In the genomic region with DNA sequence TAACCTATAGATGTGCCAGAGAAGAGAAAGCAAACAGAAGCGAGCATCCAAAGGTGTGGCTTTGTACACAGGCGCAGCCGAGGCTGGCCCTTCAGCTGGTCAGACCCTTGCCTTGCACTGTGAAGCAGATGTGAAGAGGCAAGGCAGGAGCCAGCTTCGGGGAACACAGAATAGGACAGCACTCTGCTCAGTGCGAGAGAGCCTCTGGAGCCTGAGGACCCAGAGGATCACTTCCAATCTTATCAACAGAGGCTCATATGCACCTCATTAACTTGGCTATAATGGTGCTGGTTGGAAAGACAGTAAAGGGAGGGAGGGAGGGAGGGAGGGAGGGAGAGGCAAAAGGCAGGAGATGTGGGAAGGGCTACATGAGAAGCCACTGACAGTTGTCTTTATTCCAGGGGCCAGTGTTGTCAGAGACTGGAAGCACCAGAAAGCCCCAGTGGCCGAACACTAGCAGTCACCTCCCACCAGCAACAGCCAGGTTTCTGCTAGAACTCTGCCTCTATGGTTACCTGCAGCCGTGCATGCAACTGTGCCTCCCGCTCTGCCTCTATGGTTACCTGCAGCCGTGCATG, we compare ENCODE assay signal across 14 mouse cellular contexts.
DNase-seq lines count a peak whose midpoint lies in the region; ATAC-seq and TF ChIP-seq lines count a peak whose summit lies in the region.
"Had no signal": no experiment of that assay in that cellular context is flagged by ENCODE, and none has a peak within 500 bp of the region (broad histone marks: within the 10 kb centered on the region; RNA-seq: fewer than 3 reads in every experiment).

No protein-coding gene starts in this region.

- H3K36me3 ChIP-seq in lung, postnatal 0 days (ENCODE audit: insufficient read depth, low read length), result no peaks in the 10 kb centered on the region
- H3K36me3 ChIP-seq in forebrain, embryonic 13.5 days (ENCODE audit: poor library complexity, severe bottlenecking), result no peaks in the 10 kb centered on the region
- no peaks in the 10 kb centered on the region for H3K36me3 ChIP-seq in hindbrain, embryonic 15.5 days
- no peaks in the 10 kb centered on the region for H3K36me3 ChIP-seq in neural tube, embryonic 13.5 days
- H3K36me3 ChIP-seq: stomach, embryonic 15.5 days had no signal

- no peak for TF ChIP-seq CTCF in lung, postnatal 0 days (IDR thresholded peaks at IDR 0.05)

- no peak for TF ChIP-seq EP300 in lung, postnatal 0 days (IDR thresholded peaks at IDR 0.05)

- no peak overlapping the region; the same call in 1 of the 2 replicates for H3K4me2 ChIP-seq in lung, postnatal 0 days (replicated peaks; ENCODE audit: low read depth, low read length)
- H3K4me2 ChIP-seq in forebrain, embryonic 13.5 days, result 0 out of 2 replicates have a peak overlapping the region, but pooled peaks have one; percentile 27
- H3K4me2 ChIP-seq in hindbrain, embryonic 15.5 days, result peak overlapping the region; percentile 20; the same call in 1 of the 2 replicates
- H3K4me2 ChIP-seq in neural tube, embryonic 13.5 days, result peak overlapping the region; percentile 34
- H3K4me2 ChIP-seq: stomach, embryonic 15.5 days had no signal

- H3K4me3 ChIP-seq in lung, postnatal 0 days (ENCODE audit: low read depth, low read length), result no peak overlapping the region
- H3K4me3 ChIP-seq in forebrain, embryonic 13.5 days, result no peak overlapping the region
- no peak overlapping the region for H3K4me3 ChIP-seq in hindbrain, embryonic 15.5 days
- no peak overlapping the region for H3K4me3 ChIP-seq in neural tube, embryonic 13.5 days
- H3K4me3 ChIP-seq: erythroblast, embryonic 14.5 days; left cerebral cortex, adult 2 months; stomach, embryonic 15.5 days had no signal

- peak; percentile 48 for ATAC-seq in lung, postnatal 0 days
- no peak for ATAC-seq in forebrain, embryonic 13.5 days
- peak; percentile 37; the same call in 1 of the 2 replicates for ATAC-seq in hindbrain, embryonic 15.5 days (ENCODE audit: low FRiP score, low read depth)
- peak; percentile 53 for ATAC-seq in neural tube, embryonic 13.5 days (ENCODE audit: low read depth)

- no peaks in the 10 kb centered on the region for H3K27me3 ChIP-seq in lung, postnatal 0 days (replicated peaks; ENCODE audit: insufficient read depth, low read length)
- no peaks in the 10 kb centered on the region for H3K27me3 ChIP-seq in forebrain, embryonic 13.5 days
- no peaks in the 10 kb centered on the region for H3K27me3 ChIP-seq in hindbrain, embryonic 15.5 days
- H3K27me3 ChIP-seq in neural tube, embryonic 13.5 days, result no peaks in the 10 kb centered on the region
- H3K27me3 ChIP-seq: stomach, embryonic 15.5 days had no signal

- H3K9ac ChIP-seq in lung, postnatal 0 days (replicated peaks; ENCODE audit: low read depth), result no peak overlapping the region
- H3K9ac ChIP-seq in forebrain, embryonic 13.5 days, result no peak overlapping the region
- H3K9ac ChIP-seq in hindbrain, embryonic 15.5 days, result no peak overlapping the region
- H3K9ac ChIP-seq in neural tube, embryonic 13.5 days, result peak overlapping the region; percentile 22; the same call in 1 of the 2 replicates
- H3K9ac ChIP-seq: stomach, embryonic 15.5 days had no signal

- no peaks in the 10 kb centered on the region for H3K4me1 ChIP-seq in lung, postnatal 0 days (ENCODE audit: insufficient read depth, low read depth, low read length)
- peaks cover 67% of the 10 kb centered on the region for H3K4me1 ChIP-seq in forebrain, embryonic 13.5 days
- H3K4me1 ChIP-seq in hindbrain, embryonic 15.5 days (replicated peaks), result peaks cover 60% of the 10 kb centered on the region
- peaks cover 84% of the 10 kb centered on the region for H3K4me1 ChIP-seq in neural tube, embryonic 13.5 days (replicated peaks)
- H3K4me1 ChIP-seq: stomach, embryonic 15.5 days had no signal

- DNase-seq in lung, postnatal 0 days (ENCODE audit: low spot score), result no peak
- no peak for DNase-seq in lung, postnatal 36 days
- DNase-seq in left cerebral cortex, postnatal 14 days (ENCODE audit: low spot score in 2 of 2), result no peak
- no peak for DNase-seq in adrenal gland, postnatal 4 days (ENCODE audit: low spot score in 2 of 2)
- DNase-seq: adrenal gland, postnatal 36 days; cerebellum, adult 9-11 months; heart, postnatal 4 days; kidney, postnatal 14 days had no signal

- intact Hi-C loops in left cerebral cortex, postnatal 14 days (cut with DNase I), result no loop called here

- H3K27ac ChIP-seq in lung, postnatal 0 days (ENCODE audit: low read length), result no peak overlapping the region
- H3K27ac ChIP-seq in forebrain, embryonic 13.5 days, result peak overlapping the region; percentile 87
- peak overlapping the region; percentile 74 for H3K27ac ChIP-seq in hindbrain, embryonic 15.5 days (replicated peaks)
- peak overlapping the region; percentile 92 for H3K27ac ChIP-seq in neural tube, embryonic 13.5 days (replicated peaks)
- H3K27ac ChIP-seq: left cerebral cortex, adult 2 months; stomach, embryonic 15.5 days had no signal

- 33% methylated on average over 8 of the region's 9 CpGs for WGBS in lung, postnatal 0 days
- 35% methylated on average over 9 of the region's 9 CpGs for WGBS in forebrain, embryonic 13.5 days
- WGBS in hindbrain, embryonic 15.5 days, result 15% methylated on average over 9 of the region's 9 CpGs
- WGBS in neural tube, embryonic 13.5 days, result 30% methylated on average over 9 of the region's 9 CpGs

- no peaks in the 10 kb centered on the region for H3K9me3 ChIP-seq in lung, postnatal 0 days (ENCODE audit: low read length)
- H3K9me3 ChIP-seq in forebrain, embryonic 13.5 days (replicated peaks), result no peaks in the 10 kb centered on the region
- H3K9me3 ChIP-seq in hindbrain, embryonic 15.5 days, result no peaks in the 10 kb centered on the region
- H3K9me3 ChIP-seq in neural tube, embryonic 13.5 days, result no peaks in the 10 kb centered on the region
- H3K9me3 ChIP-seq: stomach, embryonic 15.5 days had no signal
